Mouse (Mus musculus) ovary, postnatal 14 days (tissue): Measurements from ENCODE around the gene Fam219a.

ENCODE experiments used
- DNase-seq: peaks from one replicate; pipeline ENCODE4 v3.0.0; 2022; ENCODE audit warnings: low spot score

Gene Fam219a

DNA sequence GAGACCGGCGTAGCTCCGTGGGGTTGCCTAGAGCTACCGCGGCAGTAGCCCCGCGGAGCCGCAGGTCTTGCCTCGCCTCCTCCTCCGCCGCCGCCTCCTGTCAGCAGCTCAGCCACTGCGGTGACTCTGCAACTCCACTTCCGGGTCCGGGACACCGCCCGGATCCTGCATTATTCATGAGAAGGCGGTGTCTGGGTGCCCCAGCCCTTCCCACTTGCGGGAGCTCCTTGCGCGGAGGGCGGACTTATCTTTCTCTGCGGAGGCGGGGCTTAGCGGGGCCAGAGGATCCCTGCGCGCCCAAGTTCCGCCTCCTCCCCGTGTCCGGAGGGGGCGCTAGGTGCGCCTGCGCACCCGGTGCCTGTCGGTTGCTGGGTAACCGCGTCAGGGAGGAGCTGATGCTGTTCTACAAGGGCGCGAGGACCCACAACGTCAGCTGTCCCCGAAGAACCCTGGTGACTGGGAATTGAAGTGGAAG is at the start of gene Fam219a, which contains the start of gene Dnaic1:
Gene Fam219a (minus strand): TSS at position 128 of the 475 bp plus-strand sequence.
Gene Dnaic1 (plus strand): TSS at position 365 of the 475 bp plus-strand sequence.
- peak; percentile 95 for DNase-seq

GRCm38 (mm10) chr4:41615661-41616599 is 46.6 kb upstream of the Fam219a start:
- DNase-seq, result no peak

GRCm38 (mm10) chr4:41614156-41614555 is 44.8 kb upstream of the Fam219a start:
- peak; percentile 77 for DNase-seq

- DNase-seq, result no peak
These were observed 42.8 kb upstream of the Fam219a start for GRCm38 (mm10) chr4:41612166-41612565.

DNA sequence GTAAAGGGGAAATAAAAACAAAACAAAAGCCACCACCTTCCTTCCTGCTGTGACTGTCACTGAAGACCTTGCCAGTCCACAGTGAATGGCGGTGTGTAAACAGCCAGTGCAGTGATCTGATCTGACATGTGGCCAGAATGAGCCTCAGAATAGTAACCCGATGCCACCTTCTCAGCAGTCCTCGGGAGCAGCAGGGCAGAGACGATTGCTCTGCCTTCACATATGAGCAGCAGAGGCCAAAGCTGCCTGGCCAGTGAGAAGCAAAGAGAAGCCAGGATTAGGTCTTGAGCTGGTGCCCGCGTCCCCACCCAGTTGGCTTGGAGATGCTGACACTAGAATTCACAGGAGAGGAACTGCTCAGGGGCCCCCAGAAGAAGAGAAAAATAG is 41.2 kb upstream of the Fam219a start:
- no peak for DNase-seq

GRCm38 (mm10) chr4:41609681-41610593 is 40.6 kb upstream of the Fam219a start:
- no peak for DNase-seq

DNA sequence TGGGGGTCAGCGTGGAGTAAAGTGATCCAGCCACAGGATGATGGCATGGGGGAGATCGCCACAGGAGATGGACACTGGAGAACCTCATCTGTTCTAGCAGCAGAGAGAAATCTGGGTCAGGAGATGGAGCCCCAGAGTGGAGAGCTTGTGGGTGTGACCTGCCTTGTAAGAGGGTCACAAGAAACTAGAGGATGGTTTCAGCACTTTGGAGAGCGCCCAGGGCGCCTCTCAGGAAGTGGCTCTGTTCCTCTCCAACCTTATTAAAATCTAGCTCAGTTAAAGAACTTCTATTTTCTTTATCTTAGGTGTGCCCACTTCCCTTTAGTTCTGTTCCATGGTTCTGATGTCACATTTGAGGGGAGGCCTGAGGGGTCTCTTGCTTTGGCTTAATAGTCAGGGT is 37.4 kb upstream of the Fam219a start:
- DNase-seq, result peak; percentile 52

DNA sequence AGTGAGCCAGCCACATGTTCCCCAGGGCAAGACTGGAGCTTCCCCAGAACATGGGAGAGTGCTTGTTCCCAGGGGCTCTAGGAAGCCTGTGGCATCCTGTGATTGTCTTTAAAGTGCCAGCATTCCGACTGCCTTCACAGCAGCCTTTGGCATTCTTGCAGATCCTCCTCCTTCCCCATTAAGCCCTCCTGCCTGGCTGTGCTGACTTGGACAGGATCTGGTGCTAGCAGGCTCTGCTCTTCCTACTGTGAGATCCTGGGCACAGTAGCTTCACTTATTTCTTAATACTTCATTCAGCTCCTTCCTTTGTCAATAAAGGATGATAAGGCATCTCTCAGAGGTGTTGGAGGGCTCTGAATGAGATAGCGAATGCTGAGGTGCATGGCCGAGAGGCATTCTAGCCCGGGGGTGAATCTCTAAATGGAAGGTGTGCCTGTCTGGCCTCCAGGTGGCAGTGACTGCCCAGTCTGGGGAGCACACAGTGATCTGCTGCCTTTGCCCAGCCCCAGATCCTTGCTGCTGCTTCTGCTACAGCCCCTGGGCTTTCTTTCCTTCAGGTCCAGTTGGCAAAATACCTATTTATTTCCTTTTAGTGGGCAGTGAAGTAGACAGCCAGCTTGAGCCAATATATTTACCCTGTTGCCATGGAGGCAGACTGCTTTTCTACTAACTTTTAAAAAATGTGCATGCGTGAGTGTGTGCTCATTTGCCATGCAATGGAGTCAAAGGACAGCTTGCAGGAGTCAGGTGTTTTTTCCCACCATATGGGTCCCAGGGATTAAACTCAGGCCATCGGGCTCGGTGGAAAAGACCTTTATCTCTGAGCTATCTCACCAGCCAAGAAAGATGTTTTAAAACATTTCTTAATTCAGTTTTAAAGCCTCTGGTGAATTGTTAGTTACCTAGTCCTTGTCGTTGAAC is 35.4 kb upstream of the Fam219a start:
- no peak for DNase-seq

- no peak for DNase-seq
These were observed 33.5 kb upstream of the Fam219a start for GRCm38 (mm10) chr4:41602818-41603217.

GRCm38 (mm10) chr4:41583353-41583752 is 14.0 kb upstream of the Fam219a start:
- DNase-seq, result no peak

GRCm38 (mm10) chr4:41575914-41576313 is 6.6 kb upstream of the Fam219a start:
- DNase-seq, result no peak

DNA sequence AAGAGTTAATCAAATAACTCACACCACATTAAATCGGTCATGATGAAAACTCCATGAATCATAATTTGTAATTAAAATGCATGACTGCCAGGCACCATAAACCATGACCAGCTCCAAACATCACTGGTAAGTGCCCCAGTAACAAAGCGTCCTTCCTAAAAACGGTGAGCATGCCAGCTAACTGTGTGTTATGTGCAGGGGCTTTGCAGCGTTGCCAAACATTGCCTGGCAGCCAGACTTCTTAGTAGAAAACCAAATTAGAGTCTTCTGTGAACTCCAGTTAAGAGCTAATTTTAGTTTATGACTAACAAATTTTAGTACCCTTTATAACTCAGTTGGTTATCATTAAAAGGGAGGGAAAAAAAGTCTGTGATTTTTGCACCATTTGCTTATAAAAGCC is 4.2 kb upstream of the Fam219a start:
- no peak for DNase-seq

DNA sequence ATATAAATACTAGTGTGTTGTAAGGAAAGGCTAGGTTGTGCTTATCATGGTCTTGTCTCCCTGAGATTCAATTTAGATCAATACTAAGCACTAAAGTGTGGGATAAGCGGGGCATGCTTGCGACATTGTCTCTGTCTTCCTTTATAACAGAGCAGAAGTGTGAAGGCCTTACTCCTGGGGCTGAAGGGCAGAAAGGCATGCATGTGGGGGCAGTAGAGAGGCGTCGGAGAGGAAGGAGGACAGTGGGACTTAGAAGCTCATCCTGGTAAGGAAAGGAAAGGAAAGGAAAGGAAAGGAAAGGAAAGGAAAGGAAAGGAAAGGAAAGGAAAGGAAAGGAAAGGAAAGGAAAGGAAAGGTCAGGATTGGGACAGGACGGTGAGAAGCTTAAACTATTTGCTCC is 2.2 kb upstream of the Fam219a start:
- no peak for DNase-seq

DNA sequence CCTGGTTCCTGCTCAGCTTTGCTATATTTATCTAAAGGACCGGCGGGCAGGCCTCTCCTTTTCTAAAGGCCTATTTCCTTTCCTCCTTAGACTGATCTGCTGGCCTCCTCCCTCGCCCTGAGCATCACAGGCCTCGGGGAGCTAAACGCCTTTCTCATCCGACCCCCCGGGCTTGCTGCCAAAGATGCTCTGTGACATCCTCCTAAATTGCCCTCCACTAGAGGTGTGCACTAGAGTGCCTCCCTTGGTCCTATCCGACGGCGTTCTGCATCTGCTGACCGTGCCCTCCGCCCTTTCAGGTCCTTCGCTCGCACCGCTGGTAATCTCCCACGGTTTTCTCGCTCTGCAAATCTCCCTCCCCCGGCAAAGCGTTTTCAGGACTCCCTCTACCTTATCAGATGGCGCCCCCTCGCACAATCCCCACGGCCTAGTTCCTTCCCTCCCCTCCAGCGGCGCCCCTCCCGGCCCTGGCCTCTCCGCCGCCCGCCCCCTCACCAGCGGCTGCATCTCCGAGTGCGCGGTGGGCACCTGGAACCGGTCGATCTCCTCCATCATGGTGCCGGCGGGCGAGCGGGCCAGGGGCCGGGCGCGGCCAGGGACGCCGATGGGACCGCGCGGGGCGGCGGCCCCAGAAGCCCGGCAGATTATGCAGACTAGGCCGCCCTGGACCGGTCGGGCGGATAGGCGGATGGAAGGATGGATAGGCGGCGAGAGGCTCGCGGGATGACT is 492 bp downstream of the Fam219a start:
- DNase-seq, result peak; percentile 8

GRCm38 (mm10) chr4:41568239-41568638 is 1.1 kb downstream of the Fam219a start:
- no peak for DNase-seq

GRCm38 (mm10) chr4:41566123-41566522 is 3.2 kb downstream of the Fam219a start:
- DNase-seq, result no peak

- no peak for DNase-seq
These were observed 6.0 kb downstream of the Fam219a start for GRCm38 (mm10) chr4:41563297-41563696.

DNA sequence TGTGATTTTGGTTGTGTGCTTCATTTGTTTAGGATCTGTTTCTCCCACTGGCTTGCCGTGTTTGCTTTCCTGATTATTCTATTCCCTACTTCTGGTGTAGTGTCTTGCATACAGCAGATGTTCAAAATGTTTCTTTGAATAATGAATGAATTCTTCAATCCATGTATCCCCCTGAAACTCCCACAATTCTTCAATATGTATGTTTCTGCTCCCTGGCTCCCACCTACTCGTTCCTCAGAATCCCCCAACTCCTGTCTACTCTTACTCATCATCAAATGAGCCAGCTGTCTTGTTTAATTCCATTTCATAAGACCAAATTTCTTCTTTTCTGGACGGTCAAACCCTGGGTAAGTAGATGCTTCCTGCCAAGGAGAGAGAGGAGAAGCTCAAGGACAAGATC is 12.2 kb downstream of the Fam219a start:
- DNase-seq, result no peak

- DNase-seq, result no peak
These were observed 12.9 kb downstream of the Fam219a start for GRCm38 (mm10) chr4:41556311-41556953.

GRCm38 (mm10) chr4:41554994-41555663 is 14.2 kb downstream of the Fam219a start:
- DNase-seq, result no peak
